Mouse (Mus musculus): ENCODE measurements around the gene Asb8.

DNA sequence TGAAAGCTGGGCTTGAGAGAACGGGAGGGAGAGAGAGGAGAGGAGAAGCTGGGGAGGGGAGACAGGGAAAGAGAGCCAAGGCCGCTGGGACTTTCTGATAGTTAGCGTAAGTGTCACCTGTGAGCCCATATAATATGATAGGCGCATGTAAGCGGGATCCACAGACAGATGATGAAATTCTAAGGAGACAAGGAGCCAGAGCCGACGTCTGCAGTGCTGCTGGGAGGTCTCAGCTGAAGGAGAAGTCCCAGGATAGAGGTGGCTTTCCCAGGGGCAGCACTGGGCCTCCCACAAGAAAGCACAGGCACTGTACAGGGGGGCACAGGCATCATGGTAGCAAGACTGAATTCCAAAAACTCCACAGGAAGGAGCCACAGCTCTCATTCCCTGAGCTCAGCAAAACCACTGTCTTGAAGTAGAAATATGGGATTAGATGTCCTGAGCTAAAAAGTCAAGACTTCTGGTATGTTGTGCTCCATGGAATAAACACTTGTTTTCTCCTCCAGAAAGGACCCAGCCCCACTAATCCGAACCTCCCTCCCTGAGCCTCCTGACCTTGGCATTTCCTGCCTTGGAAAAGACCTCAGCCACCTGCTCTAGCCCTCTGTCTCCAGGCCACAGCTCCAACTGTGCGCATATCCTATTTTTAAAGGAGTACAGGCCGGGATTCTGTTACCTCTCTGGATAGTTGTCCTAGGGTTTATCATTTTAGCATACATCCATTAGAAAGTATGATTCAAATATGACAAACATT is 51.1 kb downstream of the Asb8 start:
- no peak for TF ChIP-seq POLR2A (IDR thresholded peaks at IDR 0.05; ENCODE audit: extremely low read depth, insufficient read depth, low read length)
- TF ChIP-seq CTCF (IDR thresholded peaks at IDR 0.05; ENCODE audit: low read depth, low read length): no peak
